Mouse (Mus musculus) cerebellum, postnatal 36 days (tissue): ENCODE measurements at regions not wholly inside any gene's neighbourhood (a gene's known extent, or its start where the extent isn't known, plus 50 kb on each side); places are given as distances from the start of the nearest gene placed in this dataset.

Source experiments
- DNase-seq, 2 experiments: peaks; one replicate each; pipeline ENCODE4 v3.0.0; 2021 to 2022; ENCODE audit warnings: mixed read lengths in 2 of 2

DNA sequence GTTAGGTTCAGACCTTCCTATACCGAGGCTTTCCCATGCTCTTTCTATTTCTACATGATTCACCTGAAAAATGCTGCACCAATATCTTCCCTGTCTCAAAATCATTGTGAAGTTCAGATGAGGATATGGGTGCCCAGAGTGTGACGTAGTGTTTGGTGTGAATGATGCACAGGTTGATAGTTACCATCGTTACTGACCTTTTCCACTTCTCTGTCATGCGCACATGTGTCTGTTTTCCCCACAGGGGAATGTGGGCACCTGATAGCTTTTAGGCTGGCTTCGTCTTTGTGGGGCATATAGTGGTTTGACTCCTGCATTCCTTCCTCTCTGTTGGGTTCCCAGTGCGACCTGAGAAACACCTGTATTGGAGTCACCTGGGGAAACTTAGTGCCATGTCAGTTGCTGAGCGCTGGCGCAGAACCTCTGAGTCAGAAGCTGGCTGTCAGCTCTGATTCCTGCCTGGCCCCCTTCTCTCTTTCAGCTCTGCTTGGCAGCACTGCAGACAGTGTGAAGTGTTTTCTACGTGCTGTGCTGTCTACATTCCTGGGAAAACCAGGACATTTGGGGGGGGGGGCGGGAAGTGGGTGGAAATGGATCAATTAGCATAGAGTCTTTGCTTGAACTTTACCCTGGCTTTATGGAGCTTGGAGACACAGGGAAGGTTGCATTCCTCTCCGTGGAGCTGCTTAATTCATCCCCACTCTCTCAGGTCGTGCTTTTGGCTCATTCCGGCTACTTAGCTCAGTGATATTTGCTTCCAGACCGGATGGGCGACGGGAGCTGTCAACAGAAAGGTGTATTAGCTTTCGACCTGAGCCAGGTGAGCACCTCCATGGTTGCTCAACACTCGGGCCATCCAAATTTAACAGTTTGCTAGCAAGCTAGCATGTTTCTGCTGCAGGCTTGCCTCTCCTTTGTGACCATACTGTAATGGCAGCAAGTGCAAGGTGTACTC, 1281.4 kb upstream of the A1bg start:
- no peak for DNase-seq

DNA sequence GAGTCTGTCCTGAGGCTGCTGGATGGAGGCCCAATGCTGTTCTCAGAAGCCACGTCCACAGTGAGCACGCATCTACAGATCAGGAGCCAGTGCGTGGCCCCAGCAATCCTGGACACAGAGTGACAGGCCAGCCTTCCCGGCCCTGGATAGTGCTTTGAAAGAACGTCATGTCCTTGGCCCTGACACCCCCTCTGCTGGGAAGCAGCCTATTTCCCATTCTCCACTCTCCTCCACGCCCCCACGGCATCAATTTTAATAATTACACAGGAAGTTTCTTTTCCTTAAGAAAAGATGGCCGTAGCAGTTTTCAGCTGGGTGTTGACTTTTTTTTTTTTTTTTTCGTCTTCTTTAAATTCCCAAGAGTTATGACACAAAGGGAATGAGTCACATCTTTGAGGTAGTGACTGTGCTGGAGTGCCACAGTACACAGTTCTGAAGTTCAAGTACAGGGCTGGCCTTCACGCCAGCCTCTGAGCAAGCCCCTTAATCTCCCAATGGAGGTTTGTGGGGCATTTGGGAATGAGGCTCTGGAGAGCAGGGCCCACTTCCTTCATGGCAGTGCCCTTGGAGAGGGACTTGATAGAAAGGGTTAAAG, 1280.1 kb upstream of the A1bg start:
- no peak for DNase-seq

DNA sequence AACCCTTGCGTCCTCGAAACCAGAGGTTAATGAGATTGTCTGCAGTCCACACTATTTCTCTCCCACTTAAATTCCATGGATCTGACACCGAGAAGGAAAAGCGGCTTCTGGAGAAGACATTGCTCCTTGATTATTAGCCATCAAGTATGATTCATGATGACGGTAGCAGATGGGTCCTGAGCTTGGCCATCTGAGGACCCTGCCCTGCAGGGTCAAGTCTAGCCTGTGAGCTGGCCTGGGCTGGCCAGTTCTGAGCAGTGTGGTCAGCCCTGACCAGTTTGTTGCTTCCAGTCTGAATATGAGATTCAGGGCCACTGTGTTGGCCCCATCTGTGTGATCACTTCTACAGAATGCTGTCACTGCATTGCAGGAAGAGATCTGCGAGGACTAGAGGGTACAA, 1275.9 kb upstream of the A1bg start:
- no peak for DNase-seq

DNA sequence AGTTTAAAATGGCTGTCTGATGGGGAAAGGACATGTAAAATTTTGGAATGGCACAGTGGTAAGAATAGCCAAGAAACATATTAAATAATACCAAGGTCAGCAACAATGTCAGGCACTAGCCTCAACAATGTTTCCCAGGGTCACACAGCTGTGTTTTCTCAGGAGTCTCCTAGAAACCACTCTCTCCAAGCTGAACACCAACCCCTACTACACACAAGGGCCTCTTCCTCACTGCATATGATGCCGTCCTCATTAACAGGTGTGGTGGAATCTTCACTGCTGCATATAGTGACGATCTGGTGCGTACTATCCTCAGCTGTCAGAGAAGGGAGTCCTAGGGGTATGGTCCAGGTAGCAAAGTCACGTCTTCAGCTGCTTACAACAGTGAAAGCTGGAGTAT, 1275.4 kb upstream of the A1bg start:
- DNase-seq, result no peak

DNA sequence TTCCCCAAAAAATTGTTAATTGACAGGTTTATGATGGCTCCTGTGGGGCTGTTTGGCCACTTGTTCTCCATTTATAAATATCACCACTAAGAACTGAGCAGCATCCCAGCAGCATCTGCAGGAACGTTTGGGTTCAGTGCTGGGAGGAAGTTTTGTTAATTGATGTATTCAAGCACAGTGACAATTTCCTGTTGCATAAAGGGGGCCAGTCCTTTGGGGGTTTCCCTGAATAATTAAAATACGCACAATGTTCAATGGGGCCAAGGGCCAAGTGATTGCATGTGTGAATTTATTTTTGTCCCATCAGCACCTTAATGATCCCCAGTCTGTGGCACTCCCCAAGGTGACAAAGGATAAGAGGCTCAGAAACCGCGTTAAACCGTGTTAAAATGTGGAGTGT, 1272.6 kb upstream of the A1bg start:
- no peak for DNase-seq

DNA sequence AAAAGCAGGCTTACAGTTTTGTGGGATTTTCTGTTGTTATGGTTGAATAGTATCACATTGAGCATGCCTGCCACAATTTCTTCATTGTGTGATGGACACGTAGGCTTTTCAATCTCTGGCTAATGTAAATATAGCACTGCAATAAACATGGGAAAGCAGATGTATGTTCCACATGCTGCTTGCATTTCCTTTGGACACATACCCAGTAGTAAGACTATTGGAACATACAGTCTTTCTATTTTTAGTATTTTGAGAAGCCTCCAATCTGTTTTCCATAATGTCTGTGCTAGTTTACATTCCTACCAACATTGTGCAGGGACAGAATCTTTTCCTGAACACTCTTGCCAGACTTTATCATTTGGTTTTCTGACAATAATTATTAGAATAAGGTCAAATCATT, 1269.9 kb upstream of the A1bg start:
- no peak for DNase-seq

DNA sequence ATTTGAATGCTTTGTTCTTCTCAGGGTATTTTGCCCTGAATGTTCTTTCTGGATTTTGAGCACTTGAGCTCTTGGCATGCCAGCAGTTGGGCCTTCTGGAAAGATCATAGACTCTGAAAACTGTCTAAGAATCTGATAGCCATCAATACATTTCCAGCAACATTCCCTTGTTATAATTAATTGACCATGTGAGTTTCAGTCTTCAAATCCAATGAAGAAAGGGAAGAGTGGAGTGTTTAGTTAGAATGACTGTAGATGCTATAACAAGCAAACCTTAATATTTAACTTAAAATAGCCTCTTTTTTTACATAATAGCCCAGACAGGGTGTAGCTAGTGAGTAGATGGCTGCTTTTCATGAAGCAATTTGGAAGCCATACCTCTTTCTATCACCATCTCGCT, 1268.8 kb upstream of the A1bg start:
- no peak for DNase-seq

DNA sequence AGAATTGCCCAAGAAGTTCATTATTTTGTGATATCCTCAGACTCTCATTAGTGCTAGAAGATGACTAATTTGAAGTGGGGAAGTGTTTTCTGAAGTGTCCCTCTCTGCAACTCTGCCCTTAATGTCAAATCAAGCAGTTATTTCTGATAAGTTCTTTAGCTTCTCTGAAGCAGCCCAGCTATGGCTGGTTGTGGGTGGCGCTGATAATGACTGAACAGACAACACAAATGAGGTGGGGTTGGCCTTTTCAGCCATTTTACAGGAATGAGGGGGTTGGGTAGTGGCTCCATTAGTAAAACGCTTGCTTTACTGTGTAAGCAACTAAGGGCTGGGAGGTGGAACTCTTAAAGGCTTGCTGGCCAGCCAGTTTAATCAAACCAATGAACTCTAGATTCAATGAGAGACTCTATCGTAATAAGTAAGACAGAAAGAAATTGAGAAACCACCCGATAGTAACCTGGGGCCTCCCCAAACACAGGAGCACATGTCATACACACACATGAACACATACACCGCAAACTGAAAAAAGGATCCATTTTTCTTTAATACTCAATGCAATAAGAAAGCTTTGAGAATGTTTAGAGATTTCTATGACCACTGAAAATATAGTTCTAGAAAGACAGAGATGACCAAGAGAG, 1268.3 kb upstream of the A1bg start:
- DNase-seq, result no peak

DNA sequence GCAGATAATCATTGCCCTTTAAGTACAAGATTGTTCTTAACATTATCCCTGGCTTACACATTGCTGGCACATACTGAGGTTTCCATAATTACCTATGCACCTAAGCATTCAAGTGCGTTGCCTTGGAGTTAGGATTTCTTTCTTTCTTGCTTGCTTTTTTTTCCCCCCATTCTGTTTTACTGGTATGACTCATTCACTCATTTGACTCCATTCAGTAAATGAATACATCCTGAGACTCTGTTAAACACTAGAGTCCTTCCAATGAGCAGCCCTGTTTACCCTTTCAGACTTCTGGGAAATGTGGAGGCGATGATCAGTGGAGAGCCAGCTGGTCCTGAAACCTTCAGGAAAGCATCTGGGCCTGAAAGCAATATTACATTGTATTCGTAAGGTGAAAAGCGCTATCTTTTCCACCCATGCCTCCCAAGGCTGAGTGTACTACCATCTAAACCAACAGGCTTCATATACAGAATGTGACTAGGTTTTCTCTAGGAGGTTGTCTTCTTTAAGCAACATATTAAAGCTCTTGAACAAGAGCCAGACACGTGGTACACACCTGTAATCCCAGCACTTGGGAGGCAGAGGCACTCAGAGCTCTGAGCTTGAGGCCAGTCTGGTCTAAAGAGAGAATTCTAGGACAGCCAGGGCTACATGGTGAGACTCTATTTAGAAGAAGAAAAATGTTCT, 1267.6 kb upstream of the A1bg start:
- DNase-seq, result no peak

DNA sequence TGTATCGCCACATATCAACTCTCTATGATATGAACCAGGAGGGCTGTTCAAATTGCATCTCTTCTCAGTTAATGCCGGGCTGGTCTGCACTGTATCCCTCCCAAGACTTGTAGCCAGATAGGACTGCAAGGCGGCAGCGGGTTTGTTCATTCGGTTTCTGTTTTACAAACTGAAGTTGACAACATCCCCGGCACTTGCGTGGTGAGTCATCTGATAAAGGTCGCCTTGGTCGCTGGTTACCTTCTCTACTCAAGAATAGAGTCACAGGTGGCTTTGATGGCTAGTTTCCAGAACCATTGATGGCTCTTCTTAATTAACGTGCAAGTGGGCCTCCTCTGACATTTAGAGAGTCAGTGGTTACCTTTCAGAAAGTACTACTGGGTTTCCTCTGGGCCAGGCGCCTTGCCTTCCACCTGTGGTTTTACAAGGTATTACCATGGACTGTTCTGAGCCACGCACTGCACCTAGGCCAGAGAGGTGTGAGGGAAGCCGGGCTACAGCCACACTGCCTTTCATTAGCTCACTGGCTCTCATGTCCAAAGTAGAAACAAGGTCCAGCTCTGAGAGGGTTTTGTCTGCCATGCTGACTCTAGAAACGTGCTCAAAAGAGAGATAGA, 1266.9 kb upstream of the A1bg start:
- no peak for DNase-seq

DNA sequence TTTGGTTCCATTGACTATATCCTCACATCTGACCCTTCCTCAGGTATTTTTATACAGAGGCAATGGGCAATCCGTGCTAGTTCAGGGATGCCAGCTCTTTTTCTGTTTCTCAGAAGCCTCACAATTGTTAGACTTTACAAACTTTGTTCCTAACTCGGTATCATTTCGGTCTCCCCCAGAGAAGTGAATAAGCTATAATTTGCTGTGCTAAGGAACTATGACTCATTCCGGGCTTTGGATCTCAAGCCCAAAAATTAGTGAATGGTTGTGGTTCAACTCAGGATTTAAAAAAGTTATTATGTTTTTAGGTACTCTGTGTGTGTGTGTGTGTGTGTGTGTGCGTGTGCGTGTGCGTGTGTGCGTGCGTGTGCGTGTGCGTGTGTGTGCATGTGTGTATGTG, 1263.7 kb upstream of the A1bg start:
- no peak for DNase-seq

DNA sequence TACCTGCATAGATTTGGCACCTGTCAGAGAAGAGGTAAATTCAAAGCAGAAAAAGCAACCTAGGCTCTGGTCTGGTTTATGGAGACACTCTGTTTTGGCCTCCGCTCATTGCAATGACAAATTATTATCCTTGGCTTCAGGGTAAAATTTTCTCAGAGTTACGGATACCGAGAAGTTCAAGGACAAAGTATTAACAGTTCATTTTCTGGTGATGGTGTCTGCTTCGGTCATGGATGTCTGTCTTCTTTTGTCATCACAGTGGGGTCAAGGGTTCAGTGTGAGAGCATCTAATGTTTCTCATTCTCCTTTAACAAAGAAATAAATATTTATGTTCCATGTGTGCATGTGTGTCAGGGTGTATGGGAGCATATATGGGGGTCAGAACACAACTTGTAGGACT, 1261.0 kb upstream of the A1bg start:
- no peak for DNase-seq

DNA sequence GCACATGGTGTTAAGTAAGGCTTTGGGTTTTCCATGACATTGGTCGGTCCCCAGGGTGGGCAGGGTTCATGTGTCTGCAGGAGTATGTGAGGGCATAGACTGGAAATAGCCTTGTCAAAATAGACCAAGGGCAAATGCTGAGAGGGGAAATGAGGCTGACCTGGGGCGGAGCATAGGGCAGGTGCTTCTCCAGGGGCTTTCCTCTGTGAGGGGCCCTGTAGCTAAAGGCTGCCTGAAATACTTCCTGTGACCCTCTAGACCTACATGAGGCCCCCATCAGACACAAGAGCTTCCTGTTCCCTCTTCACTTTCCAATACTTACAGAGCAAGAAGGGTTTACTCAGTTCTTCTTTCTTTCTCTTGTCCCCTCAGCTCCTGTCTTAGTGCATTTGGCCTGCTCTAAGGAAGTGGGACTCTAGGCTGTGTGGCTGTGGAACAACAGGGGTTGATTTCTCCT, 1258.7 kb upstream of the A1bg start:
- DNase-seq, result no peak

DNA sequence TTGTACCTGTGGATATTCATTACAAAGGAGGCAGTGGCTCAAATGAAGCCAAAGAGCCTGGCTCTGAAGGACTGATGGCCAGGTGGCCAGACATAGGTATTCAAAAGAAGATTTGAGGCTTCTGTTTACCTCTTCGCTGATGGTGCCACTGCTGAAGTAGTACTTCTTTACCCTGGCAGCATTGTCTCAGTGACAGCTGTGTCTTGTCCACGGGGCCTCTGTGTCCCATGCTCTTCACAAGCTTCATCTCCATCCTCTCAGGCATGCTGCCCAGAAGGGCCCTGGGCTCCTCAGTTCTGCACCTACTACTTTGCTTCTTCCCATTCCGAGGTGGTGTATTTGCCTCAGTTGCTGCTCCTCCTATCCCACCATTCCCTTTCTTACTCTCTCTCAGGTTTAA, 1257.9 kb upstream of the A1bg start:
- no peak for DNase-seq

DNA sequence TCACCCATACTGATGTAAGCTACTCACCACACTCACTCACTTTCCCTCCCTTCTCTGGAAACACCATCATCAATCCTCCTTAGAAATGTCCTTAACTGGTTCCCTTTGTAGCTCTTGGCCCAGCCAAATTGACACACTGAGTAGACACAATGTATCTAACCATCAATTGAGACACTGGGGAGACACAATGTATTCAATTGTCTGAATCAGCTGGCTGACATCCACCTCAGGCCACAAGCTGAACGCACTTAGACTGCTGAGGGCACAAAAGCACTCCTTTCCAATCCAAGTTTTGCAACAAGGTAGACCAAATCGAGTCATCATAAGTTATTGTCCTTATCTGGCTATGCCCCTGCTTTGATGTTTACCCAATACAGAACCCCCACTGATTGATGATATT, 1257.0 kb upstream of the A1bg start:
- DNase-seq, result no peak

DNA sequence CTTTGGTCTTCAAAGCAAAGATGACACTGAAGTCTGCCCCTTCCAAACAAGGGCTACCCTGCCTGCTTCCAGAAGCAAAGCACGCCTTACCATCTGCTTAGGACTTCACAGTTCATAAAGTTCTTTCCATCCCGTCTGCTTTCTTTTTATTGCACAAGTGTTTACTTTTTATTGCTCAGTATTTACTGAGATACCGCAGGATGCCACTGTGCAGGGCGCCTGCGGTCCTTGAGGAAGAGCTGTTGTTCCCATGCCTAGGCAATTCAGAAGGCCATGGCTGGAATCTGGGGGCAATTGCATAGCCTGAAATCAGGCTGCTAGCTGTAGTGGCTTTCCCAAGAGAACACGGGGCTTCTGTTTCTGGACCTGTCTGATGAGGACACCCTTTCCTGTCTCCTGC, 1255.8 kb upstream of the A1bg start:
- DNase-seq, result no peak

DNA sequence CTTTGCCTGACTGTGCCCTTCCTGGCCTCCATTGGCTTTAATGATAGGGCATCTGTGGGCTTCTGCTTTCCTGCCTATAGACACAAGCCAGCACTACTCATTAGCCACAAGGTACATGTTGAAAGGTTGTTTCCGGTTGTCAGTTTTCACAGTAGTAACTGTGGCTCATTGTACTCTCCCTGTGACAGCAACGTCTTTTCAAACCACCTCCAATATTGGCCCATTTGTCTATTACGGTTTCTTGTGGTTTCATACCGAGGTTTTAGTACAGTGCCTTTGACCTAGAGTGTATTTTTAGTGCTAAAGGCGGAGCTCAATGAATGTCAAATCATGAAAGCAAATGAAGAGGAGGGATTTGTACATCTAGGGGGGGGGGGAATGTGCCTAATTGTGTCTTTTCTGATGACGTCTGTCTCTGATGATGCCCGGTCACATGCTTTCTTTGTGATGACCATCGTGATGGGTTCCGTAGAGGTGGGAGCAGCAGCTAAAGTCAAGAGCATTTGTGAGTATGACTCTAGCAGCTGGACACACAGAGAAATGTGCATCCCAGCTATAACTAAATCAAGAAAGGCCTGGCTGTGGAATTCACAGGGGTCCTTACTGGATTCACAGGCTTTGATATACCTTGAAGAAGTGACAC, 1255.1 kb upstream of the A1bg start:
- DNase-seq, result no peak

DNA sequence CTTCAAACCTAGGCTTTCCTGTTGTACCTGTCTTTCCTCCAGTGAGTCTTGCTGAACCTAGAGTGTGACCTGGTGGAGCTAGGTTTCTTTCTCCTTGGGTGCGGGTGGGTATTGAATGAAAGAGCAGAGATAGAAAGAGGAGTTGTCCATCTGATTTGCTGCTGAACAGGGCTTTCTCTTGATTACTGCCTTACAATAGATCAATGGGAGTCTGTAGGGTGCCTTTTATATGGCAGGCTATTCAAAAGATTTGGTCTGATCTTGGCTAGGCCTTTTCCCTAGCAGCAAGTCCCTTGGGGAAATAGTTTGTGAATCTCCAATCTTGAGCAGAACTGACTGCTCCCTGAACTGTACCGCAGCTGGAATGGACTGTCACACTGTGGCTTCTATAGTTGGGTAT, 1253.3 kb upstream of the A1bg start:
- no peak for DNase-seq

DNA sequence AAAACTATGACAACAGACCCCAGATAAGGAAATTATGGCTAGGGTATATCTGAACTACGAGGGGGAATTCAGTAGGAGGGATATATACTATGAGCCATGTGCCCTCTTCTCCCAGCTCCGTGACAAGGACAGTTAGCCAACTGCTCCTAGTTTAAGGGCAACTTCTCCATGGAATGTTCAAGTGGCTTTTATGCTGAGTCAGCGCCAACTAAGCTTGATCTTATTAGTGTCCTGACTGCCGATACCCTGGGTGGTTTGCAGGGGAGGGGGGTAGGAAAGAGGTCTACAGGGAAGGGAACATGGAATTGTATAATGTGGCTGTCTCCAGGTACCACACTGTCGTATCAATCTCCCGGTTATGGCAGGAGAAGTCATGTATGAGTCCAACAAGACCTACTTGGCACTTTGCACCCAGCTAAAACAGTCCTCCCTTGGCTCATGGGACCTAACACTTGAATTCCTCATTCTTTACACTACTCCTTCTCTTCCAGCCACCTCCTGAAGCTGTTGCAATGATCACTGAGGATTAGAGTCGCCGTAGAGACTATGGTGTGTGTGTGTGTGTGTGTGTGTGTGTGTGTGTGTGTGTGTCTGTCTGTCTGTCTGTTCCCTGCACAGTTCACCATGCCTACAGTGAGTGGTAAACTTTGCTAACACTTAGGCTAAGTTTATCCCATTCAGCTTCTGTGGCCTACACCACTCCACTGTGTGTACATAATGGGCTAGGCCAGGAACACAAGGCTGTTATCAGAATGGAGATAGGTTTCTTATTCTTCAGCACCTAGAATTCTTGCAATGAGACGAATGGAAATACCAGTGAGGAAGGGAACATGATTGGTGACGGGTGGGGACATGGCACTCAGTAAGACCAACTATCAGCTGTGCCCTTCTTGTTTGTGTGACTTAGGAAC, 1251.1 kb upstream of the A1bg start:
- DNase-seq, result no peak

DNA sequence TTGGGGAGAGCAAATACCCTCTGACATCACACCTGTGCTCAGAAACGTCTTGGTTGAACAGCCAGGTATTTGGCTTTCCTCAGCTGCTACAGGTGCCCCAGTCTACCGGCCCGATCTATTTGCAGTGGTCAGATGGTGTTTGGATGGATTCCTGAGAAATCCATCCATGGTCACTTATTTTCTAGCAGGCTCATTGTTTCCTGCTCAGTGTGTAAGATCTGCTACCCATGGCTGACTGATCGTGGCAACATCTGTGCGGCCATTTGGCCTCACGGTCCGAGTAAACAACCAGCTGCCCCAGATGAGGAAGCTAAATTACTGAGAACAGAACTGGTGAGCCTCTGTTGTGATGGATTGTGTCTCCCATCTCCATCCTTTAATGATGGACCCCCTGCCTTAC, 1248.8 kb upstream of the A1bg start:
- no peak for DNase-seq

DNA sequence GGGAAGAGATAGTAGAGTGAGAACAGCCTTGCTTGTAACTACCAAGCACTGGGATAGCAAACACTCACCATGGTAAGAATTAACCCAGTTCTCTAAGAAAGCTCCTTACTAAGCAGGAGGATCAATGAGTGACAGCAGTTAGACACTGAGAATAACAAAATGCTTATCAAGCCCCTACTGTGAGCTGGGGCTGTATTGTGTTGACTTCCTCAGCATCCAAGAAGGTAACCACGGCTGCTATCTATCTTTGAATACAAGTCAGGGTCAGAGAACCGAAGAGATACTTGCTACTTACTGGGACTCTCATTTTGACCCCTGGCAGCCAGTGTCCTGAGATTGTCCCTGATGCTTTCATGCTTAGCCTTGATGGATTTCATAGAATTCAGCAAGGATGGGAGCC, 1248.4 kb upstream of the A1bg start:
- DNase-seq, result no peak
